Mouse (Mus musculus) G1E (cell line): ENCODE measurements around the gene Stard13.

ENCODE experiments used
- CTCF ChIP-seq: IDR thresholded peaks from 2 replicates; pipeline ENCODE4 v1.5.1; 2012; ENCODE audit warnings: low read depth, low read length, inconsistent platforms, mixed read lengths
- GATA1 ChIP-seq: IDR thresholded peaks from 2 replicates; pipeline ENCODE4 v1.6.1; 2012; ENCODE audit warnings: borderline replicate concordance, low read length, inconsistent platforms, mixed read lengths
- GATA2 ChIP-seq: IDR thresholded peaks from 2 replicates; pipeline ENCODE4 v1.6.1; 2012; ENCODE audit warnings: low read depth, low read length, inconsistent platforms, borderline replicate concordance
- POLR2AphosphoS5 ChIP-seq: IDR thresholded peaks from 2 replicates; pipeline ENCODE4 v1.6.1; 2012; ENCODE audit warnings: low read depth, low read length, inconsistent platforms; ENCODE audit not compliant: insufficient replicate concordance
- TAL1 ChIP-seq: conservative IDR thresholded peaks from 2 replicates; pipeline ENCODE4 v1.6.1; 2012; ENCODE audit warnings: low read depth, low read length, inconsistent platforms, mixed read lengths

- no peak for TF ChIP-seq CTCF
- TF ChIP-seq TAL1: no peak
- TF ChIP-seq POLR2AphosphoS5: no peak
- no peak for TF ChIP-seq GATA1
- TF ChIP-seq GATA2: no peak
Observed at GRCm38 (mm10) chr5:151185286-151185856, 48.3 kb downstream of the Stard13 start.
